Mouse (Mus musculus) erythroid progenitor cell, adult 5-6 weeks (primary cell): Measurements from ENCODE around the gene Mylk. TPM values are rescaled to one million over a fixed set of nuclear protein-coding genes. Genes with fewer than 3 reads are reported as not detected.

ENCODE experiments used
- ATAC-seq: replicated peaks from 2 replicates; pipeline ENCODE4 v1.8.0; 2016; ENCODE audit warnings: moderate number of reproducible peaks, mild to moderate bottlenecking, moderate TSS enrichment, inconsistent platforms; ENCODE audit not compliant: poor library complexity, low FRiP score, severe bottlenecking
- total RNA-seq, 2 experiments: library from RNA; stranded (forward) in 1 of 2; stranded (reverse) in 1 of 2; fragments of 150-400 nt in 1 of 2; fragments of 186-747, 209-891 nt in 1 of 2; gene quantifications; 2 replicates each; pipeline versions ENCODE4 v1.2.3 to v1.2.4; 2015 to 2017; ENCODE audit warnings: low replicate concordance in 2 of 2

Mylk gene
- total RNA-seq, 2 experiments from 2014 or later, result 1.7 to 2.1 TPM

DNA sequence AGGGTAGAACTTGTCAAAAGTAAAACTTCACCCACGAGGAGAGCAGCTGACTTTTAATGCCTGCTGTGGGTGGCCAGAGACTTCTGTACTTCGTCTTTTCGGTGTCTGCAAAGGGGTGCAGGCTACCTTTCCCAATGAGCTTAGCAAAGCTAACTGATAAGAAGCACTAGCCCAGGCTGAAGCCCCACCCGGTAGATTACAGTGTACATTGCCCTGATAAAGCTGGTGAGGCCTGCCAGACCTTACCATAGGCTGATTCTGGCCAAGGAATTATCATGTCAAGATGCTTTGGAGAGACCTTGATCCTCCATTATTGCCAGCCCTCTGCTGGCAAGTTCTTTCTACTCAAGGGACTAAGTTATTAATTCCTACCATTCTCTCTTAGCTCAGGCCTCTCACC is 188.2 kb downstream of the Mylk start:
- ATAC-seq, result no peak

DNA sequence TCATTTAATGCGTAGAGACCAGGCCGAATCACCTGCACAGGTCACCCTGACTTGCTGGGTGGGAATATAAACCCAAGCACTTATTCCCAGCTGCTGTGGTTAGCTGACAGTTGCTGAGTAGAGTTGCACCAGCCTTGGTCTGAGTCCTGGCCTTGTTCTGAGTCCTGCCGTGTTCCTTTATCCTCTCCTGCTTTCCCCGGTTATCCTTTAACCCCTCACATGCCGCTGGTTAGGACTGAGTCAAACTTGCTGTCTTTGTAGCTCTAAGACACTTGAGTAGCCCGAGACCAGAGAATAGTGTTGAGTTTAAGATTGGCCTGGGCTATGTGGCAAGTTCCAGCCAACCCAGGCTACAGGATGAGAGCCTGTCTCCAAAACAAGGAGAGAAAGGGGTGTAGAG is 189.5 kb downstream of the Mylk start:
- no peak for ATAC-seq

DNA sequence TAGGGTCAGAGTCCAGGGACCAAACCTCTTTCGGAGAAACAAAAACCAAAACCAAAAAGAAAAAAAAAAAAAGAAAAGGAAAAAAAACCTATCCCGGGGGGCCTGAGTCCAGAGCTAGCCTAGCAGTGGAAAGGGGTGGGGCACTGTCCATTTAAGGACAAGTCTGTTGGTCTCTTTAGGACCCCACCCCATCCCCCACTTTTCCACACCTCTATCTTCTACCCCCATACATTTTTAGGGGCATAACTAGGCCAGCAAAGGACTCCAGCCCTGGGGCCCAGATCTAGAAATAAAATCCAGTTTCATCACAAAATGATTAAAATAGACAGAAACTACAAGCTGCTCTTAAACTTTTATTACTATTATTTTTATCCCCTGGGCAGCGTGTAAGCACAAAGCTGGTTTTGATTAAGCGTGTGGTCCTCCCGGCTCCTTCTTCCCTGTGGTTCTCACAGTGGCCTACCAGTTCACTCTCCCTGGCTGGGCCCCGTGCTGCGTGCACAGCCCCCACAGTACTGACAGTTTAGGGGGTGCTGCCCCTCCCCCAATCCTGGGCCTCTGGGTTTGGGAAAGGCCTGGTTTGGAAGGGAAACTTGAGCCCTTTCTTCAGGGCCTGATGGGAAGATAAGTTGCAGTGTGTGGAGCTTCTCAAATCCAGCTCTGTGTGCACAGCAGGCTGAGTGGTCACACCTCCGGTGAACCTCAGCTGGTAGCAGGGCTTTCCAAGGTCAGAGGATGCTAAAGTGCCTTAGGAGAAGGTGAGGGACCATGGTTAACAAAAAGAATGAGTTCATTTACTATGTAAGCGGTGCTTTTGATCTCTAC is 190.7 kb downstream of the Mylk start:
- no peak for ATAC-seq

- ATAC-seq, result no peak
These were observed 191.4 kb downstream of the Mylk start for GRCm38 (mm10) chr16:34936339-34936810.

DNA sequence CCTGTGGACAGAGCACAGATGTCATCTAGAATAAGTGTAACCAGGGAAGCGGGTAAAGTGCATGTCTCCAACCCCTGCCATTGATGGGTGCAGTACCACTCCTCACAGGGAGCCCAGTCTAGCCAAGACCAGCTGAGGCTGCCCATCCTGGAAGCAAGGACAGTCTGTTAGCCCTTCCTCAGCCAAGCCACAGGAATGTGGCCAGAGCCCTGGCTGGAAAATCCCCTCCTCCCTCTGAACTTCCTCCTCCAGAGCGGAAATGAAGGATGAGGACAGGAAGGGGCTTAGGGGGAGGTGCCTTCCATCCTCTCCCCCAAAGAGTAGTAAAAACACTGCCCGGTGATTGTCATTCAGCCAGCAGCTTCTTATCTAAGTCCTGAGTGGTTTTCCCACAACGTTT is 192.6 kb downstream of the Mylk start:
- no peak for ATAC-seq

GRCm38 (mm10) chr16:34938248-34938647 is 193.2 kb downstream of the Mylk start:
- ATAC-seq, result no peak

DNA sequence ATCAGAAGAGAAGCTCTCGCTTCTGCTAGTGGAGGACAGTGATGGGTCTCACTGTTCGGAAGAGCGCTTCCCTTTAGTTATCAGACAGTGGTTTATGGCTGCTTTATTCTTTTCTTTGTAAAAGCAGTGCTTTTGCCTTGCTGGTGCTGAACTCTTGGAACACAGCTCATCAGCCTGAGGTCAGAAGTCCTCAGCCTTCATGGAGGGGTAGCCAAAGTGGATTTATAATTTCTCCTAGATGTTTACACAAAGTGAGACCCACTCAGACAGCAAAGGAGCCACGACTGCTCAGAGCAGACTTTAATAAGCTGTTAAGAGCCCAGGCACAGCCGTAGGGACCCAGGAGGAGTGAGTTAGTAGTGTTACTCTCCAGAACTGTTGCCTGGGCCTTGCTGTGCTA is 194.9 kb downstream of the Mylk start:
- ATAC-seq, result no peak

DNA sequence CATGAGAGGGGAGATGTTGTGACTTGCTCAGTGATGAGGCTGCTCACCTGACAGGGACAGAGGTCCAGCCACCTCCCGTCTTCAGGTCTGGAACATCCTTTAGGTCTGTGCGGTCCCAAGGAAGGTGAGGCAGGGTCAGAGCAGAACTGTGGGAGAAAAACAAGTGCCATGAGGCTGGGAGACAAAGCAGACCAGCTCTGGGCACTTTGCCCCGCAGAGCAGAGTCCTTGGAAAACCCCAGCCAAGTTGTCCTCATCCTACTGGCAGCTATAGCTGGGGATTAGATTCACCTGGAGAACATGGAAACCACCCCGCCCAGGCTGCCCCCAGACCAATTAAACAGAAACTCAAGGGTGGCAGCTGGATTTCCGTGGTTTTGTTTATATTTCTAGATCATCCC is 195.4 kb downstream of the Mylk start:
- no peak for ATAC-seq

- no peak for ATAC-seq
These were observed 196.9 kb downstream of the Mylk start for GRCm38 (mm10) chr16:34941915-34942314.

DNA sequence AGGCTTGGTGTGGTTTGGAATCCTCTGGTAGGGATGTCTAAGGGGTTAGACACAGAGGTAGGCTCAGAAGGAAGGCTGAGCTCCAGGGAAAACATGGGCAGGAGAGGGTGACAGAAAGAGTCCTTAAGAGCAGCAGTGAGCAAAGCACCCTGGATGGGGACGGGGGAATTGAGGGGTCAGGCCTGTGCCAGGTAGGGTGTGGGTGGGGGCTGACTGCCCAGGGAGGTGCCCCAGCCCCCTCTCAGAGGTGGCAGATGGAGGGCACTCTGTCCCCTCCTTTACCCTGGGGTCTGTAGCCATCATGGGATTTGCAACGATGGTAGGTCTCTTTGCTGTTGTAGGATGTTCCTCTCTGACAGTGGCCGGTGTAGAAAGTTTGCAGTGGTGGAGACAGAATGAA is 201.3 kb downstream of the Mylk start:
- no peak for ATAC-seq

- no peak for ATAC-seq
These were observed 205.9 kb downstream of the Mylk start for GRCm38 (mm10) chr16:34950935-34951334.

- no peak for ATAC-seq
These were observed 207.2 kb downstream of the Mylk start for GRCm38 (mm10) chr16:34952254-34952653.

DNA sequence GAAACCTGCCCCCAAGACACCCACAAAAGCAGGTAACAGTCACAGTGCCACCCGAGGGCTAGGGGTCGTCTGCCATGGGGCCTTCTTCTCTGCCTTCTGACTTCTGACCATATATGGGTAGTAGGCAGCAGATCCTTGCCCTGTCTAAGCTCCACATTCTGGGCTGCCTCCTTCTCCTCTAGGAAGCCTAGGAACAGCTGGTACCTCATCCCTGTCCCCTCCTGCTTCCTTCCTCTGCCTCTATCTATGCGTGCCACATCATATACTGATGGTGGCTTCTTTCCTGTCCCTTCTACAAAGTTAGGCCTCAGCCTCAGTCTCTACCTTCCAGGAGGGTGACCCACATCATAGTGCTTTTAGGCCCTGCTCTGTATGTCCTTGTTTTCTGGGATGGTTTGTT is 207.8 kb downstream of the Mylk start:
- ATAC-seq, result no peak

- ATAC-seq, result no peak
These were observed 208.5 kb downstream of the Mylk start for GRCm38 (mm10) chr16:34953501-34953900.

DNA sequence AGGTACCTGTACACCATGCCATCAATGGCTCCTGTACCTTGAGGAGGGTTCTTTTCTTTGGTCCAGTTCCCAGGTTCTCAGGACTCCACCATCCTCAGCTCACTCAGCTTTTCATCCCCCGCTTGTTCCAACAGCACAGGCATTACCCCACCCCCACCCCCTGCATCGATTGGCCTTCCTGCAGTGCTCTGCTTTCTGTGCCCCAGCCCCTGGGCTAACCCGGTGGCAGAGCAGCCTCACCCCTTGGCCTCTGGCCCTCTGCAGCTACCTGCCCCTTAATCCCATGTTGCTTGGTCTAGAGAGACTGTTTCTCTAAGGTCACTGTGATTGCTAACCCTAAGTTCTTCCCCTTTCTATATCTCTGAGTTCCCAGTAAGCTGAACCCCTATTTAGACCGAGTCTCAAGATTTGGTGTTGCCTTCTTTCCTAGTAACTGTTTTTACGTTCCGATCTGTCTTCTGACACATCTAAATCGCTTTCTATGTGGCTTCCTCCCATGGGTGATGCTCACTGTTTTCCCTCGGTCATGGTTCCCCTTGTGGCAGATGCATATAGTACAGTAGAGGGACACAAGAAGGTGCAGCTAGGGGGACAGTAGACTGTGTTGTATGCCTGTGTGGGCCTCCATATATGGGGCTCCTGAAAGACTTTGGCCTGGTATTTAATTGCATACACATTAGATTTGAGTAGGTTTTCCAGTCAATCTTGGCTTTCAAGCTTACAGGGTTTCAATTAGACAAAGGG is 212.6 kb downstream of the Mylk start:
- no peak for ATAC-seq

DNA sequence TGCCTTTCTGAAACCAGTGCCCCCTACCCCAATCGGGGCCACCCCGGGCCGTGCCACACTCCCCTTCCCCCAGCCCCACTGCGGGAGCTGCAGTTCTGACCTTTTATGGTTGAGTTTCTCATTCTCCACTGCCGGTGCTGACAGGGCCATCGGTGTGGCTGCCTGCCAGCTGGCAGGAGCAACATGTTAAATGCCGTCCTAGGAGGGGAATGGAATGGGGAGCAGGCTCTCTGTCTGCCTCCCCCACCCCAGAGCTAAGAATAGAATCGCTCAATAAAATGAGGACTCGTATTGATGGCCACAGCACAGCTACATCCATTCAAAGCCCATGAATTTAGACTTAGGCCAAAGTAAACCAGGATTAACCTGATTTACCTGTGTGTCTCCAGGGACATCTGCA is 213.7 kb downstream of the Mylk start:
- no peak for ATAC-seq

GRCm38 (mm10) chr16:34959261-34959660 is 214.3 kb downstream of the Mylk start:
- ATAC-seq, result no peak

GRCm38 (mm10) chr16:34960243-34960642 is 215.2 kb downstream of the Mylk start:
- no peak for ATAC-seq

DNA sequence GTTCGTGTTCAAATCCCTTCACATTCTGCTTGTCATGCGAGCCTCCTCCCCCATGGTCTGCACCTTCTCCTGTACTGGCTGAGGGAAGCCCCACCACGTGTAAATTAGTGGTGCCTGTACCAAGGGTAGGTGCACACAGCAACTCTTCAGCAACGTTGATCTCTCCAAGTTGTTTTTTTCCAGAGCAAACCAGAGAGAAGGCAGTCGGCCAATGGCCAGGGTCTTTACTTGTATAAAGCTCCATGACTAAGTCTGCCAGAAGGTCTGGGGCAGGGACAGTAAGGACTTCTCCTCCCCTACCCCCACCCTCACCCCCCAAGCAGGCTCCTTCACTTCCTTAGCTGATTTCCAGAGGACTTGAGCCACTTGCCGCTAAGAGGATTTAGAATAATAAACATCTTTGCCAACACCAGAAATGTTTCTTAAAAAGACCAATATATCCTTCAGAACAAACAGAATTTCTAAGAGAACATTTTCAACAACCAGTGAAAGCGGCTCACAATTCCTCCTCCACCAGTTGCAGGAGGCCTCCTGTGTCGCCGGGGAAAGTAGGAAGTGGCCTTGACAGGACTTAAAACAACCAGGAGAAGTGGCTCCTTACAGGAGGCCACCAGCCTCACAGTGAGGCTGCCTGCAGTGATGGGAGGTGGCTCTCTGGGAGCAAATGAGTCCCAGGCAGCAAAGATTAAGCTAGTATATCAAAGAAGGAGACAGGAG is 216.0 kb downstream of the Mylk start:
- ATAC-seq, result no peak

GRCm38 (mm10) chr16:34962322-34962721 is 217.3 kb downstream of the Mylk start:
- no peak for ATAC-seq

DNA sequence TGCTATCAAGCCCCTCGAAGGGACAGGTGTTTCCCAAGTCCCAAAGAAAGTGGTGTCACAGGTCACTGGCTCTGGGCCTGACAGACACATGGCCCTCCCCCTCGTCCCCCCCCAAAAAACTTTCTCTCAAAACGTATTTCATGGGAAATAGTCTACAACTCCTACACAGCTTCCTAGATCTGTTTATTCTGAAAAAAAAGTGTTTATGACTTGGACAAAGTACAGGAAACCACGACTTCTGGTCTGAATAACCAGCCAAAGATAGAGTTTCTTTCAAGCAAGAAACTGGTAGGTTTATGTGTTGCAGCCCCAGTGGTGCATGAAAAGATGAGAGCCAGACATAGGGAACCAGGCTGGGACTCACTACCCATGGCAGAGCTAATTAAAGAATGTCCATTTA is 218.0 kb downstream of the Mylk start:
- no peak for ATAC-seq
